Mouse (Mus musculus) heart, embryonic 14.5 days (tissue): ENCODE results near the gene Capn1. TPM values are rescaled to one million over a fixed set of nuclear protein-coding genes. Genes with fewer than 3 reads are reported as not detected.
"Not testable (repeated sequence)": the region's sequence is repeated elsewhere in the genome, so short reads cannot be mapped to it uniquely, and the experiment has no call there.

Experiments
- ATAC-seq: fragments of 200-750 bp; cut with Nextera tagmentation; 2 replicates; pipeline ENCODE4 v1.8.0; 2017; ENCODE audit warnings: low read depth, moderate TSS enrichment; ENCODE audit not compliant: insufficient number of reproducible peaks, insufficient read depth, low FRiP score
- H3K27ac ChIP-seq, 2 experiments: fragments of 200-500 bp in 1 of 2; fragments of 300-500 bp in 1 of 2; sonication (generic) in 1 of 2; replicated peaks in 1 of 2; 2 replicates each; pipeline ENCODE4 v1.5.1; 2012 to 2014; ENCODE audit warnings: low read depth in 2 of 2, low read length in 2 of 2, control low read depth in 1 of 2, mild to moderate bottlenecking in 1 of 2, mixed read lengths in 1 of 2; ENCODE audit not compliant: control insufficient read depth in 1 of 2, insufficient read depth in 1 of 2
- H3K27me3 ChIP-seq: fragments of 300-500 bp; sonication (generic); 2 replicates; pipeline ENCODE4 v1.6.1; 2014; ENCODE audit warnings: mild to moderate bottlenecking, low read length, control low read depth; ENCODE audit not compliant: control insufficient read depth, insufficient read depth
- H3K36me3 ChIP-seq: fragments of 300-500 bp; sonication (generic); 2 replicates; pipeline ENCODE4 v1.6.1; 2014; ENCODE audit warnings: mild to moderate bottlenecking, control low read depth, low read length, mixed read lengths; ENCODE audit not compliant: control insufficient read depth, insufficient read depth
- H3K4me1 ChIP-seq, 2 experiments: fragments of 200-500 bp in 1 of 2; fragments of 300-500 bp in 1 of 2; sonication (generic) in 1 of 2; 2 replicates each; pipeline ENCODE4 v1.6.1; 2012 to 2014; ENCODE audit warnings: low read length in 2 of 2, control low read depth in 1 of 2, mixed read lengths in 1 of 2; ENCODE audit not compliant: control insufficient read depth in 2 of 2, insufficient read depth in 2 of 2
- H3K4me2 ChIP-seq: fragments of 300-500 bp; sonication (generic); 2 replicates; pipeline ENCODE4 v1.6.1; 2014; ENCODE audit warnings: mild to moderate bottlenecking, low read length
- H3K4me3 ChIP-seq, 2 experiments: fragments of 200-500 bp in 1 of 2; fragments of 300-500 bp in 1 of 2; sonication (generic) in 1 of 2; 2 replicates each; pipeline ENCODE4 v1.5.1; 2012 to 2014; ENCODE audit warnings: low read length in 2 of 2, mild to moderate bottlenecking in 2 of 2, control low read depth in 1 of 2, low read depth in 1 of 2, moderate library complexity in 1 of 2; ENCODE audit not compliant: control insufficient read depth in 1 of 2, insufficient read depth in 1 of 2
- H3K9ac ChIP-seq: fragments of 300-500 bp; sonication (generic); 2 replicates; pipeline ENCODE4 v1.6.1; 2014; ENCODE audit warnings: mild to moderate bottlenecking, low read length
- H3K9me3 ChIP-seq: fragments of 300-500 bp; sonication (generic); 2 replicates; pipeline ENCODE4 v1.6.1; 2016; ENCODE audit warnings: low read length, control low read depth; ENCODE audit not compliant: control insufficient read depth
- WGBS: fragments of 180-500 bp; shearing (Covaris S2); extraction: QIAGEN DNeasy Blood & Tissue Kit; methylation state at CpG from one replicate; pipeline ENCODE4 v1.1.7; 2014; 5-methylcytosine and 5-hydroxymethylcytosine counted together
- polyA plus RNA-seq: library from polyadenylated mRNA; unstranded; fragments of >200 nt; fragmentation: Nextera tagmentation; extraction: Ambion mirVana; gene quantifications from 2 replicates; pipeline ENCODE4 v1.2.1, GENCODE M21; 2014

The Capn1 gene
- polyA plus RNA-seq, 1 experiment from 2014 or later = 7.3 TPM

- H3K9ac ChIP-seq = peak within 1 kb of the TSS; percentile 91
- peaks cover 35% of the 10 kb centered on the region for H3K36me3 ChIP-seq
- H3K27ac ChIP-seq = peak within 1 kb of the TSS; percentile 99
- ATAC-seq = peak; percentile 82
- WGBS = under 1% methylated on average over 65 of the region's 65 CpGs
- no peaks in the 10 kb centered on the region for H3K27me3 ChIP-seq
- H3K4me3 ChIP-seq = peak within 1 kb of the TSS; percentile 88 to 90
- peaks cover 6 to 19% of the 10 kb centered on the region in 2 experiments; a peak in 3 of 4 replicates for H3K4me1 ChIP-seq
- no peaks in the 10 kb centered on the region for H3K9me3 ChIP-seq
- peak within 1 kb of the TSS; percentile 89 for H3K4me2 ChIP-seq
These were observed 30.8 kb upstream of the Capn1 start, which contains the start of gene Syvn1 for GRCm38 (mm10) chr19:6046294-6047153. Gene Syvn1 (plus strand): TSS chr19:6046576.

GRCm38 (mm10) chr19:6045366-6046293 is 29.9 kb upstream of the Capn1 start:
- H3K27me3 ChIP-seq = no peaks in the 10 kb centered on the region
- H3K4me1 ChIP-seq = peaks cover 6 to 19% of the 10 kb centered on the region in 2 experiments; a peak in 3 of 4 replicates
- peak overlapping the region; percentile 89 to 99 for H3K27ac ChIP-seq
- H3K4me3 ChIP-seq = peak overlapping the region; percentile 88 to 90
- H3K36me3 ChIP-seq = peaks cover 26% of the 10 kb centered on the region
- ATAC-seq = peak; percentile 25; the same call in 1 of the 2 replicates
- no peaks in the 10 kb centered on the region for H3K9me3 ChIP-seq
- H3K4me2 ChIP-seq = peak overlapping the region; percentile 89
- H3K9ac ChIP-seq = peak overlapping the region; percentile 91
- 14% methylated on average over 20 of the region's 20 CpGs for WGBS

DNA sequence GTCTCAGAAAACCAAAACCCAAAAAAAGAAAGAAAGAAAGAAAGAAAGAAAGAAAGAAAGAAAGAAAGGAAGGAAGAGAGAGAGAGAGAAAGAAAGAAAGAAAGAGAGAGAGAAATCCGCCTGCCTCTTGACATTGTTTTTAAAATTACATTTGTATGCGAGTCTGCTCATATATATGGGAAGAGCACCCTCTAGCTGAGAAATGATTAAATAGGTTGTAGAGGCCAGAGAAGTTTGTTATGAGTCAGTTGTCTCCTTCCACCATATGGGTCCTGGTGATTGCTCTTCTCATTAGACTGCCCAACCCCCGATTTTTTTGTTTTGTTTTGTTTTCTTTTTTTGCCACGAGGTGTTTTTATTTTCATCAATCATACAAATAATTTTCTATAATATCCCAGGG is 28.4 kb upstream of the Capn1 start:
- not testable (repeated sequence) for H3K9me3 ChIP-seq, H3K27ac ChIP-seq, H3K27me3 ChIP-seq, H3K9ac ChIP-seq, ATAC-seq, H3K4me3 ChIP-seq, H3K4me2 ChIP-seq
- WGBS = 53% methylated on average over 4 of the region's 4 CpGs
- peaks cover 11% of the 10 kb centered on the region for H3K36me3 ChIP-seq
- H3K4me1 ChIP-seq = peaks cover 6 to 19% of the 10 kb centered on the region in 2 experiments; a peak in 3 of 4 replicates

GRCm38 (mm10) chr19:6042293-6042692 is 26.6 kb upstream of the Capn1 start:
- WGBS = 76% methylated on average over 9 of the region's 9 CpGs
- ATAC-seq = no peak
- peaks cover 2 to 9% of the 10 kb centered on the region in 2 experiments; a peak in 3 of 4 replicates for H3K4me1 ChIP-seq

DNA sequence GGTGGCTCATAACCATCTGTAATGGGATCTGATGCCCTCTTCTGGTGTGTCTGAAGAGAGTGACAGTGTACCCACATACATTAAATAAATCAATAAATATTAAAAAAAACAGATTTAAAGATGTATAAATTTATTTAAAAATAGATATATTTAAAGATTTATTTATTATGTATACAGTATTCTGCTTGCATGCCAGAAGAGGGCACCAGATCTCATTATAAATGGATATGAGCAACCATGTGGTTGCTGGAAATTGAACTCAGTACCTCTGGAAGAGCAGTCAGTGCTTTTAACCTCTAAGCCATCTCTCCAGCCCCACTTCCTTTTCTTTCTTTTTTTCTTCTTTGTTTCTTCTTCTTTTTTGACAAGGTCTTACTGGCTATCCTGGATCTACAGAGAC is 24.3 kb upstream of the Capn1 start:
- Histone ChIP-seq H3K4me3 (no peak overlapping the region), H3K27me3 (no peaks in the 10 kb centered on the region), H3K4me1 (peaks cover under 1% of the 10 kb centered on the region in 2 experiments; a peak in 1 of 4 replicates), H3K9me3 (no peaks in the 10 kb centered on the region), H3K27ac (no peak overlapping the region), H3K36me3 (no peaks in the 10 kb centered on the region), H3K9ac (no peak overlapping the region), H3K4me2 (no peak overlapping the region)
- no peak for ATAC-seq

More at GRCm38 (mm10) chr19:6042293-6042692, 26.6 kb upstream of the Capn1 start:
- Histone ChIP-seq H3K4me2 (no peak overlapping the region), H3K36me3 (no peaks in the 10 kb centered on the region), H3K27ac (no peak overlapping the region), H3K9me3 (no peaks in the 10 kb centered on the region), H3K27me3 (no peaks in the 10 kb centered on the region), H3K9ac (no peak overlapping the region), H3K4me3 (no peak overlapping the region)

- Histone ChIP-seq H3K4me3 (no peak overlapping the region), H3K27me3 (no peaks in the 10 kb centered on the region), H3K9ac (no peak overlapping the region), H3K36me3 (no peaks in the 10 kb centered on the region), H3K9me3 (no peaks in the 10 kb centered on the region), H3K4me1 (no peaks in the 10 kb centered on the region), H3K4me2 (no peak overlapping the region), H3K27ac (no peak overlapping the region)
- ATAC-seq = no peak
- 71% methylated on average over 7 of the region's 7 CpGs for whole genome bisulfite sequencing
These were observed 22.6 kb upstream of the Capn1 start for GRCm38 (mm10) chr19:6038326-6038725.

GRCm38 (mm10) chr19:6037695-6038094 is 22.0 kb upstream of the Capn1 start:
- Histone ChIP-seq H3K27me3 (no peaks in the 10 kb centered on the region), H3K4me1 (no peaks in the 10 kb centered on the region), H3K9me3 (no peaks in the 10 kb centered on the region), H3K9ac (no peak overlapping the region), H3K36me3 (no peaks in the 10 kb centered on the region), H3K4me3 (no peak overlapping the region), H3K27ac (no peak overlapping the region), H3K4me2 (no peak overlapping the region)
- ATAC-seq = no peak
